Comparison of ENCODE assay signal across 8 mouse cellular contexts in the genomic region with DNA sequence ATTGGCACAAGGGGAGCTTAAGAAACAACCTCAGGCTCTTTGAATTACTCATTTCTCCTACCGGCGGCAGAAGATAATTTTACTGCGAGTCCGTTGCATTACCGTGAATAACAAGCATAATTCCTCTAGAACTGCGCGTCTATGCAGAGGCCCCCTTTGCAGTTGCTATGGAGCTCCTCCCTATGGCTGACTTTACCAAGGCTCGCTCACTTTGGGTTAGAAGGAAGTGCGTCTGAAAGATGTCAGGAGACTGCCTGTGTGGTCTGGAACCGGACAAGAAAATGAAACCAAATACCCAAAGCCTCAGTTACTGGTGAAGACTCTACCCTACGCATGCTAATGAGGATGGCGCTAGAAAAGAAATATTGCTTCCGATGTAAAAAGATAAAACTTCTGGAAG.
DNase-seq lines count a peak whose midpoint lies in the region; ATAC-seq lines count a peak whose summit lies in the region.

No protein-coding gene starts in this region.

- H3K9ac ChIP-seq in midbrain, embryonic 16.5 days (ENCODE audit: low read depth, low read length): no peak overlapping the region
- no peak overlapping the region for H3K9ac ChIP-seq in midbrain, embryonic 15.5 days
- no peak overlapping the region for H3K9ac ChIP-seq in liver, embryonic 11.5 days (ENCODE audit: low read depth, low read length)

- H3K4me2 ChIP-seq in midbrain, embryonic 16.5 days (ENCODE audit: low read length): peak overlapping the region; percentile 12; the same call in 1 of the 2 replicates
- no peak overlapping the region for H3K4me2 ChIP-seq in midbrain, embryonic 15.5 days
- peak overlapping the region; percentile 35 for H3K4me2 ChIP-seq in liver, embryonic 11.5 days

- no peaks in the 10 kb centered on the region for H3K27me3 ChIP-seq in midbrain, embryonic 16.5 days (ENCODE audit: control insufficient read depth, insufficient read depth, low read depth, low read length)
- H3K27me3 ChIP-seq in midbrain, embryonic 15.5 days (replicated peaks): no peaks in the 10 kb centered on the region
- no peaks in the 10 kb centered on the region for H3K27me3 ChIP-seq in liver, embryonic 11.5 days (replicated peaks; ENCODE audit: control insufficient read depth, insufficient read depth, low read length)

- no peak overlapping the region for H3K4me3 ChIP-seq in midbrain, embryonic 16.5 days (ENCODE audit: low read depth, low read length)
- no peak overlapping the region for H3K4me3 ChIP-seq in midbrain, embryonic 15.5 days
- H3K4me3 ChIP-seq in liver, embryonic 11.5 days (ENCODE audit: low read depth, low read length): no peak overlapping the region

- ATAC-seq in midbrain, embryonic 16.5 days: peak; percentile 66; the same call in 1 of the 2 replicates
- ATAC-seq in midbrain, embryonic 15.5 days (replicated peaks): no peak
- no peak for ATAC-seq in liver, embryonic 11.5 days (replicated peaks; ENCODE audit: low FRiP score)
- no peak for ATAC-seq in erythroid progenitor cell, adult 5-6 weeks (replicated peaks; ENCODE audit: low FRiP score, poor library complexity, severe bottlenecking)

- 68% methylated on average over 13 of the region's 13 CpGs for WGBS in midbrain, embryonic 16.5 days
- 64% methylated on average over 13 of the region's 13 CpGs for WGBS in midbrain, embryonic 15.5 days
- 61% methylated on average over 13 of the region's 13 CpGs for WGBS in liver, embryonic 11.5 days

- no peak overlapping the region for H3K27ac ChIP-seq in midbrain, embryonic 16.5 days (ENCODE audit: low read length)
- no peak overlapping the region for H3K27ac ChIP-seq in midbrain, embryonic 15.5 days
- H3K27ac ChIP-seq in liver, embryonic 11.5 days (ENCODE audit: low read depth, low read length): no peak overlapping the region

- no peaks in the 10 kb centered on the region for H3K4me1 ChIP-seq in midbrain, embryonic 16.5 days (ENCODE audit: control insufficient read depth, insufficient read depth, low read length)
- H3K4me1 ChIP-seq in midbrain, embryonic 15.5 days: no peaks in the 10 kb centered on the region
- no peaks in the 10 kb centered on the region for H3K4me1 ChIP-seq in liver, embryonic 11.5 days (replicated peaks; ENCODE audit: control insufficient read depth, insufficient read depth, low read length)

- H3K9me3 ChIP-seq in midbrain, embryonic 16.5 days (replicated peaks; ENCODE audit: control insufficient read depth, low read length, poor library complexity, severe bottlenecking): no peaks in the 10 kb centered on the region
- H3K9me3 ChIP-seq in midbrain, embryonic 15.5 days: no peaks in the 10 kb centered on the region
- no peaks in the 10 kb centered on the region for H3K9me3 ChIP-seq in liver, embryonic 11.5 days (ENCODE audit: control insufficient read depth, low read length)

- peak; percentile 4 to 7 for DNase-seq in cerebellum, postnatal 25 days
- no peak for DNase-seq in cerebellum, postnatal 4 days (ENCODE audit: low spot score in 2 of 2)
- no peak for DNase-seq in liver, embryonic 11.5 days (ENCODE audit: low spot score)
- peak; percentile 51 for DNase-seq in thymus, postnatal 14 days
- no peak for DNase-seq in urinary bladder, postnatal 25 days (ENCODE audit: low spot score)

- no peaks in the 10 kb centered on the region for H3K36me3 ChIP-seq in midbrain, embryonic 16.5 days (ENCODE audit: control insufficient read depth, insufficient read depth, low read length)
- H3K36me3 ChIP-seq in midbrain, embryonic 15.5 days (replicated peaks): no peaks in the 10 kb centered on the region
- no peaks in the 10 kb centered on the region for H3K36me3 ChIP-seq in liver, embryonic 11.5 days (ENCODE audit: control insufficient read depth, insufficient read depth, low read length)

Comparison
In these comparisons a context has a peak if more than half of its experiments do, and no peak if none do; other contexts are left out.
1. DNase-seq: peak in cerebellum, postnatal 25 days (2 of 2) and thymus, postnatal 14 days (single experiment); none in cerebellum, postnatal 4 days (0 of 2), liver, embryonic 11.5 days (single experiment) and urinary bladder, postnatal 25 days (single experiment).